Mouse (Mus musculus): ENCODE measurements around the gene Camta1. TPM values are rescaled to one million over a fixed set of nuclear protein-coding genes. Genes with fewer than 3 reads are reported as not detected.

Camta1 gene
- polyA plus RNA-seq, 1 experiment from 2014 or later = 171 TPM

DNA sequence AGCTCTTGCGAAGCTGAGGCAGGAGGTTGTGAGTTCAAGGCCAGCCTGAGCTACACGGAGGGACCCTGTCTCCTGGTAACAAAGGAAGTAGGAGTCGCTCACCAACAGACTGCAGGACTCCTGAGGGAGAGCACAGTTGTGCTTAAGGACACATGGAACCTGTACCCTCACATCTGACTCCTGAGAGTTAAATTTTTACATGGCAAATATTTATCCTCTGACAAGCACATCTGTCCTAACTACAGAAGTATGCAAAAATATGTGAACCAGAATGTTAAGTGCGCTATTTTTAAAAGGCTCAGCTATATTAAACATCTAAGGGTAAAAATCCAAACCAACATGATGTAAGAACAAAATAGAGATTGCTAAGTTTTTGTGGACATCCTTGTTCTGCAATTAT is 56.0 kb downstream of the Camta1 start:
- Histone ChIP-seq H3K27me3 (ENCODE audit: control insufficient read depth, insufficient read depth, low read length) (no peaks in the 10 kb centered on the region), H3K4me3 (replicated peaks; ENCODE audit: low read length) (no peak overlapping the region), H3K9me3 (ENCODE audit: control insufficient read depth, low read length) (no peaks in the 10 kb centered on the region), H3K36me3 (replicated peaks; ENCODE audit: control insufficient read depth, insufficient read depth) (no peaks in the 10 kb centered on the region), H3K4me2 (replicated peaks) (no peak overlapping the region), H3K4me1 (replicated peaks; ENCODE audit: control insufficient read depth, insufficient read depth, low read length) (no peaks in the 10 kb centered on the region), H3K27ac (no peak overlapping the region), H3K9ac (no peak overlapping the region)
- no peak for ATAC-seq (ENCODE audit: low FRiP score)
- no peak for DNase-seq (ENCODE audit: low spot score)
- 89% methylated on average over 4 of the region's 4 CpGs for WGBS

DNA sequence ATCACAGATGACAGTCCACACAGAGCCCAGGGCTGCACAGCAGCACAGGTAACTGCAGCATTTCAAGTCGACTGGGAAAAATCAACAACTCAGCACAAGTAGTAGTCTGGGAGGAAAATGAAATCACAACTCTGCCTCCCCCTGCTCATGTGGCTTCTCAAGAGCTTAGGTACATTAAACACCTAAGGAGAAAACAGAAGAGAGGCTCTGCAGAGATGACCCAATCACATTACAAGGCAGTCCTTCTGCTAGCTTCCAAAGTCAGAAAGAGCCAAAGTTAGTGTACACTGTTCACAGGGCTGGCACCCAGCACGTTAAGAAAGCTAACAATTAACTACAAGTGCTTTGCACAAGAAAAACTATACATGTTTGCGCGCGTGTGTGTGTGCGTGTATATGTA is 56.6 kb downstream of the Camta1 start:
- 87% methylated on average over 6 of the region's 6 CpGs for WGBS
- no peak overlapping the region for H3K27ac ChIP-seq
- no peaks in the 10 kb centered on the region for H3K9me3 ChIP-seq (ENCODE audit: control insufficient read depth, low read length)

DNA sequence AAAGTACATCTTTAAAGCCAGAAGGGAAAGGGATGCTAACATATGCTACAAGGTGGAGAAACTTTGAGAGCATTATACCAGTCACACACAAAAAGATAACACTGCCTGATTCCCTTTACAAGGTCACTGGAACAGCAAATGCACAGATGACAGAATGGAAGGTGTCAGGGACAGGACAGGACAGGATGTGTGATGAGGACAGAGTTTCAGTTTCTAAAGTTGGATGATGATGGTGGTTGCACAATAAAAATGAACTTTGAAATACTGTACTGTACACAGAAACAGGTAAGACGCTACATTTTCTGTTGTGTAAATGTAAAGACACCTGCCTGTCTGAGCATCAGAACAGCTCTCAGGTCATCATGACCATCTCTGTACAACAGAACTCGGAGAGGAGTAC is 57.5 kb downstream of the Camta1 start:
- H3K4me1 ChIP-seq (replicated peaks; ENCODE audit: control insufficient read depth, insufficient read depth, low read length) = no peaks in the 10 kb centered on the region
- H3K9ac ChIP-seq = no peak overlapping the region
- ATAC-seq (ENCODE audit: low FRiP score) (no peak), DNase-seq (ENCODE audit: low spot score) (no peak)
- H3K4me2 ChIP-seq (replicated peaks) = no peak overlapping the region
- no peak overlapping the region for H3K27ac ChIP-seq
- 91% methylated on average over 2 of the region's 2 CpGs for WGBS
- H3K9me3 ChIP-seq (ENCODE audit: control insufficient read depth, low read length) = no peaks in the 10 kb centered on the region
- H3K4me3 ChIP-seq (replicated peaks; ENCODE audit: low read length) = no peak overlapping the region
- H3K27me3 ChIP-seq (ENCODE audit: control insufficient read depth, insufficient read depth, low read length) = no peaks in the 10 kb centered on the region
- no peaks in the 10 kb centered on the region for H3K36me3 ChIP-seq (replicated peaks; ENCODE audit: control insufficient read depth, insufficient read depth)

More for the DNA sequence above, 56.6 kb downstream of the Camta1 start:
- H3K4me3 ChIP-seq (replicated peaks; ENCODE audit: low read length) = no peak overlapping the region
- no peaks in the 10 kb centered on the region for H3K36me3 ChIP-seq (replicated peaks; ENCODE audit: control insufficient read depth, insufficient read depth)
- ATAC-seq (ENCODE audit: low FRiP score) (no peak), DNase-seq (ENCODE audit: low spot score) (no peak)
- H3K4me2 ChIP-seq (replicated peaks) = no peak overlapping the region
- no peaks in the 10 kb centered on the region for H3K27me3 ChIP-seq (ENCODE audit: control insufficient read depth, insufficient read depth, low read length)
- no peak overlapping the region for H3K9ac ChIP-seq
- H3K4me1 ChIP-seq (replicated peaks; ENCODE audit: control insufficient read depth, insufficient read depth, low read length) = no peaks in the 10 kb centered on the region

DNA sequence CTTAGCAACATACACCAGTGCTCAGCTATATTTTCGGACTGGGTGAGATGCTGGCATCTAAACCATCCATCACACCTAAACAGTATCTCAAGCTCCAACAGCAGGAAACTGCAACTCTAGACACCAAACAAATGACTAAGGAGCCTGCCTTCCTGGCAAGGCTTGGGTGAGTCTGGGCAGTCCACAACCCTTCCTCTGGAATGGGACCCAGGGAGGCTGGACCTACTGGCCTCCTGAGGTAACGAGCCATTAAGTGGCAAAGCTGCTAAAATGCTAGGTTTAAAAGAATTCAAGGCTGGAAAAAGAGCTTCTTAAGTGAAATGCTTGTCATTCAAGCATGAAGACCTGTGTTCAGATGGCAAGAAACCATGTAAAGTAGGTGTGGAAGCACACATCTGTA is 63.0 kb downstream of the Camta1 start:
- no peaks in the 10 kb centered on the region for H3K9me3 ChIP-seq (ENCODE audit: control insufficient read depth, low read length)
- no peak for DNase-seq (ENCODE audit: low spot score)
- H3K9ac ChIP-seq = no peak overlapping the region
- no peak overlapping the region for H3K27ac ChIP-seq
- H3K4me3 ChIP-seq (replicated peaks; ENCODE audit: low read length) = no peak overlapping the region
- H3K4me2 ChIP-seq (replicated peaks) = no peak overlapping the region
- ATAC-seq (ENCODE audit: low FRiP score) = no peak
- 0 out of 2 replicates have a peak, but pooled peaks cover 2% of the 10 kb centered on the region for H3K4me1 ChIP-seq (replicated peaks; ENCODE audit: control insufficient read depth, insufficient read depth, low read length)
- no peaks in the 10 kb centered on the region for H3K36me3 ChIP-seq (replicated peaks; ENCODE audit: control insufficient read depth, insufficient read depth)
- 92% methylated on average over 2 of the region's 2 CpGs for WGBS
- H3K27me3 ChIP-seq (ENCODE audit: control insufficient read depth, insufficient read depth, low read length) = no peaks in the 10 kb centered on the region

DNA sequence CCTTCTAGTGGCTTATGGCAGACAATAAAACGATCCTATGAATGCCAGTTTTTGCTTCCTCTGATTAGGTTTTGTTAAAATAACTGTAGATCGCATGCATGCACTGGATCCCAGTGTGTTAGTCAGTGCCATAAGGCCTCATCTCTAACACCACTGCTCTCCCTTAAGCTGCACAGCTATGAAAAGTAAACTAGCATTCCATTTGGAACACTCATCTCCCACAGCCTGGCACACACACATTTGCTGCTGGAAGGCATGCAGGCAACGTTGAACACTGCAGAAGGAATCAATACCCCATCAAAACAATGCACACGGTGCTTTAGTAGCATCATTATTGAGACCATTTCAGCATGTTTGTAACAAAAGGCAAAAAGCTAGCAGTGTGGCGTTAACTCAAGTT is 68.0 kb downstream of the Camta1 start:
- Histone ChIP-seq H3K27me3 (ENCODE audit: control insufficient read depth, insufficient read depth, low read length) (no peaks in the 10 kb centered on the region), H3K9me3 (ENCODE audit: control insufficient read depth, low read length) (no peaks in the 10 kb centered on the region), H3K4me2 (replicated peaks) (no peak overlapping the region), H3K4me1 (replicated peaks; ENCODE audit: control insufficient read depth, insufficient read depth, low read length) (0 out of 2 replicates have a peak, but pooled peaks cover 2% of the 10 kb centered on the region), H3K4me3 (replicated peaks; ENCODE audit: low read length) (no peak overlapping the region), H3K36me3 (replicated peaks; ENCODE audit: control insufficient read depth, insufficient read depth) (peaks cover 5% of the 10 kb centered on the region; the same call in 1 of the 2 replicates), H3K27ac (no peak overlapping the region), H3K9ac (no peak overlapping the region)
- ATAC-seq (ENCODE audit: low FRiP score) = no peak
- 92% methylated on average over 5 of the region's 5 CpGs for WGBS
- no peak for DNase-seq (ENCODE audit: low spot score)

DNA sequence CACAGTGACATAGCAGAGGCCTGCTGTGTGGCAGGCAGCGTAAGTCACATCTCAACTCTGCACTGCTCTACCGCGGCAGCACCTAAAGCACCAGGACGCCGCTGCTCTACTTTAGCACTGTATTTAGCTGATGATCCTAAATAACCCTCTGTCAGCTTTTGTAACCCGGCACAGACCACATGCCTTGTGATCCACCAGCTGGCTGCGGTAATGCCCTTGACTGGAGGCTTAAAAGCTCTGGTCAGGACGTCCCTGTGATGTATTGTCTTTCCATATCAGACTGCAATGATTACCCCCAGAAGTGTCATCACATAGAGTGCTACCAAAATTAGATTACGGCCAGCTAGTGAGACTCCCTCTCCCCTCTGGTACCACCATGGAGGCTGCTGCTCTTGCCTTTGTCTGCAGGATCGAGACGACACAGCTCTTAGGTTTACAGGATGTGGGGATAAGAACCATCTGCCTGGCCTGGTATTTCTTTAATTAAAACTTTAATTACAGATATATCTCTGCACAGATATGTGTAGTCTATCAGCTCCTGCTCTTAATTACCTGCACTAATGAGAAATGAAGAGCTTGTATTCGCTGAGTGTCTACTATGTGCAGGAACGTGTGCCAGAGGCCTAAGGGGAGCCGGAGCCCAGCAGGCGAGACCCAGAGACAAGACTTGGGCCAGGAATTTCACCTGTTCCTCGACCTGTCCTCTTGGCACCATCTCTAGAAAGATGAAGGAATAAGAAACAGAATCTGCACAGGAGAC is 74.5 kb downstream of the Camta1 start:
- DNase-seq (ENCODE audit: low spot score) (no peak), ATAC-seq (ENCODE audit: low FRiP score) (no peak)
- Histone ChIP-seq H3K9me3 (ENCODE audit: control insufficient read depth, low read length) (no peaks in the 10 kb centered on the region), H3K4me1 (replicated peaks; ENCODE audit: control insufficient read depth, insufficient read depth, low read length) (no peaks in the 10 kb centered on the region), H3K4me2 (replicated peaks) (no peak overlapping the region), H3K27me3 (ENCODE audit: control insufficient read depth, insufficient read depth, low read length) (no peaks in the 10 kb centered on the region), H3K9ac (no peak overlapping the region), H3K36me3 (replicated peaks; ENCODE audit: control insufficient read depth, insufficient read depth) (peaks cover 5% of the 10 kb centered on the region; the same call in 1 of the 2 replicates), H3K4me3 (replicated peaks; ENCODE audit: low read length) (no peak overlapping the region), H3K27ac (0 out of 2 replicates have a peak overlapping the region, but pooled peaks have one; percentile 1)
- WGBS = 82% methylated on average over 16 of the region's 16 CpGs

DNA sequence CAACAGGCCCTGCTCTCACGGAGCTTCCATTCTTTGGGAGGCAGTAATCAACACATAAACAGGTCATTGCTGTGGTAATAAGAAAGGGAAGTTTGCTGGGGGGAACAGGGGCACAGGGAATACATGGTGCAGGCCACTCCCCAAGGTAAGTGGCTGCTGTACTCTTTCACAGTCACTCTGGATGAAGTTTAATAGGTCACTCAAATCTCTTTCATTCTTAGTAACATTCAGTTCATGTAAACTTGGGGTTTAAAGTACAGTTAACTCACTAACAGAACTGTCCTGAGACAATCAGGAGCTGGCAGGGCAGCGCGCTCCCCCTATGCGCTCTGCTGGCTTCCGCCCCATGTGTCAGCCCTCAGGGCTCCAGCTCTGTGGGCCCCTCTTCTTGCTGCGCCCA is 81.2 kb downstream of the Camta1 start:
- Histone ChIP-seq H3K36me3 (replicated peaks; ENCODE audit: control insufficient read depth, insufficient read depth) (no peaks in the 10 kb centered on the region), H3K4me1 (replicated peaks; ENCODE audit: control insufficient read depth, insufficient read depth, low read length) (peaks cover 6% of the 10 kb centered on the region), H3K4me2 (replicated peaks) (no peak overlapping the region), H3K9ac (no peak overlapping the region), H3K27ac (no peak overlapping the region), H3K4me3 (replicated peaks; ENCODE audit: low read length) (no peak overlapping the region), H3K9me3 (ENCODE audit: control insufficient read depth, low read length) (no peaks in the 10 kb centered on the region), H3K27me3 (ENCODE audit: control insufficient read depth, insufficient read depth, low read length) (no peaks in the 10 kb centered on the region)
- no peak for DNase-seq (ENCODE audit: low spot score)
- ATAC-seq (ENCODE audit: low FRiP score) = no peak
- WGBS = 90% methylated on average over 6 of the region's 6 CpGs

DNA sequence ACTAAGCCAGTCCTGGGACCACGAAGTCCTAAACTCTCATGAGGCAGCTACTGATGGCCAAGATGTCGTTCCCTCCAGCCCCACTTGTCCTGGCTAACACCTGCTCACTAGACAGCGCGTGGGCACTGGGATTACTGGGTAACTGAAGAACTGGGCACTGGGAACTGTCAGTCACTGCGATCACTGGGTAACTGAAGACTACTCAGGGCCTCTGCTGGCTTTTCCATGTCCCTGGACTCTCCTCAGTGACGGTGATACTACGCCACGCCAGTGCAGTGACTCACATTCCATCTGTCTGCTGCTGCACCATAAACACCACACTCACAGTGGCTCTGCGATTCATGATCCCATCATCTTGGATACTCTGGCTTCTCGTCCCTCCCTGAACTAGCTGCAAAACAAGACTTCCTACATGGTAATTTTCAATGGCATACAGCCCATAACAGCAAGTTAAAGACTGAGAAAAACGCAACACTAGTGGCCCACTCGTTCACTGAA is 81.7 kb downstream of the Camta1 start:
- Histone ChIP-seq H3K9ac (no peak overlapping the region), H3K36me3 (replicated peaks; ENCODE audit: control insufficient read depth, insufficient read depth) (no peaks in the 10 kb centered on the region), H3K27me3 (ENCODE audit: control insufficient read depth, insufficient read depth, low read length) (no peaks in the 10 kb centered on the region), H3K27ac (no peak overlapping the region), H3K4me3 (replicated peaks; ENCODE audit: low read length) (no peak overlapping the region), H3K4me2 (replicated peaks) (no peak overlapping the region), H3K4me1 (replicated peaks; ENCODE audit: control insufficient read depth, insufficient read depth, low read length) (peaks cover 6% of the 10 kb centered on the region), H3K9me3 (ENCODE audit: control insufficient read depth, low read length) (no peaks in the 10 kb centered on the region)
- no peak for ATAC-seq (ENCODE audit: low FRiP score)
- WGBS = 92% methylated on average over 12 of the region's 12 CpGs
- DNase-seq (ENCODE audit: low spot score) = no peak

DNA sequence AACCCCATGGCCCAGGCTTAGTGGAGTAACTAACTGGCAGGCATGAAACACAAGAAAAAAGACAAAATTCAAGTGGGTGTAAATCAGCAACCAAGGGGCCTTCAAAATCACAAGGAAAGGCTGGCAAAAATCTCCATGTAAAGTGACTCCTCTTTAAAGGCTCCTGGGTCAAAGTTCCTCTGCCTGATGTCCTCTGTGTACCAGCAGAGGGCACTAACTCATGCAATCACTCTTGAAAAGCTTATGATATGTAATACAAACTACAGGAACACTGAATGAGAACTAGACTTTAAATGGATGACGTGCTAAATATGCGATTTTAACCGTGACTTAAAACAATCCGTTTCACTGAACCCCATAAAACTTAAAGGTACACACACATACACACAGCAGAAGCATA is 83.2 kb downstream of the Camta1 start:
- Histone ChIP-seq H3K27ac (no peak overlapping the region), H3K9me3 (ENCODE audit: control insufficient read depth, low read length) (no peaks in the 10 kb centered on the region), H3K4me1 (replicated peaks; ENCODE audit: control insufficient read depth, insufficient read depth, low read length) (peaks cover 6% of the 10 kb centered on the region), H3K36me3 (replicated peaks; ENCODE audit: control insufficient read depth, insufficient read depth) (no peaks in the 10 kb centered on the region), H3K9ac (no peak overlapping the region), H3K4me2 (replicated peaks) (no peak overlapping the region), H3K4me3 (replicated peaks; ENCODE audit: low read length) (no peak overlapping the region), H3K27me3 (ENCODE audit: control insufficient read depth, insufficient read depth, low read length) (no peaks in the 10 kb centered on the region)
- ATAC-seq (ENCODE audit: low FRiP score) (no peak), DNase-seq (ENCODE audit: low spot score) (no peak)
- WGBS = 82% methylated on average over 4 of the region's 4 CpGs
